Mouse (Mus musculus) myocyte (in vitro differentiated cells): ENCODE results near the gene Ccdc38.

Experiments
- CEBPB ChIP-seq: IDR thresholded peaks from 2 replicates; pipeline ENCODE4 v1.6.1; 2011; ENCODE audit warnings: mild to moderate bottlenecking, moderate library complexity; ENCODE audit not compliant: poor library complexity, insufficient read depth, severe bottlenecking
- MAX ChIP-seq: IDR thresholded peaks from one replicate; pipeline ENCODE4 v1.6.1; 2011; ENCODE audit warnings: low read depth, mild to moderate bottlenecking, control low read depth
- MYOD1 ChIP-seq, 3 experiments: IDR thresholded peaks; one replicate each; pipeline ENCODE4 v1.6.1; 2011; ENCODE audit warnings: control low read depth in 2 of 3, low read depth in 2 of 3, mild to moderate bottlenecking in 2 of 3, moderate library complexity in 1 of 3; ENCODE audit not compliant: insufficient read length in 2 of 3, control insufficient read depth in 1 of 3
- POLR2A ChIP-seq: IDR thresholded peaks from one replicate; pipeline ENCODE4 v1.6.1; 2011; ENCODE audit warnings: low read depth, mild to moderate bottlenecking, control low read depth, moderate library complexity; ENCODE audit not compliant: insufficient read length
- POLR2AphosphoS2 ChIP-seq: IDR thresholded peaks from one replicate; pipeline ENCODE4 v1.6.1; 2011; ENCODE audit warnings: low read depth, control low read depth; ENCODE audit not compliant: insufficient read length
- SRF ChIP-seq: IDR thresholded peaks from one replicate; pipeline ENCODE4 v1.6.1; 2011; ENCODE audit warnings: low read depth; ENCODE audit not compliant: control insufficient read depth, insufficient read length
- TCF3 ChIP-seq: IDR thresholded peaks from one replicate; pipeline ENCODE4 v1.6.1; 2011; ENCODE audit warnings: low read depth, control low read depth; ENCODE audit not compliant: insufficient read length
- USF1 ChIP-seq: IDR thresholded peaks from one replicate; pipeline ENCODE4 v1.6.1; 2011; ENCODE audit warnings: low read depth, mild to moderate bottlenecking, control low read depth, moderate library complexity

- TF ChIP-seq POLR2A (no peak), SRF (no peak), CEBPB (no peak), POLR2AphosphoS2 (no peak), MAX (no peak), MYOD1 (IDR thresholded peaks at IDR 0.05; ENCODE audit: control insufficient read depth in 1 of 3, insufficient read length in 2 of 3, low read depth in 2 of 3) (no peak), TCF3 (no peak), USF1 (no peak)
Measured at GRCm38 (mm10) chr10:93594022-93594482, 53.6 kb downstream of the Ccdc38 start.
